Mouse (Mus musculus): ENCODE data around the gene Slc16a8.

GRCm38 (mm10) chr15:79299563-79300155 lies 45.1 kb upstream of the Slc16a8 start:
- TF ChIP-seq CTCF (IDR thresholded peaks at IDR 0.05; ENCODE audit: low read depth) (no peak), EP300 (IDR thresholded peaks at IDR 0.05; ENCODE audit: low read depth) (no peak)

Data from heart, postnatal 0 days (tissue).